Comparison of ENCODE assay signal across 9 mouse cellular contexts in genomic region chr4:119390369-119390768, GRCm38 (mm10). TPM values are rescaled to one million over a fixed set of nuclear protein-coding genes. Genes with fewer than 3 reads are reported as not detected.
DNase-seq lines count a peak whose midpoint lies in the region; ATAC-seq and TF ChIP-seq lines count a peak whose summit lies in the region.
"Had no signal": no experiment of that assay in that cellular context is flagged by ENCODE, and none has a peak within 500 bp of the region (broad histone marks: within the 10 kb centered on the region; RNA-seq: fewer than 3 reads in every experiment).

No protein-coding gene starts in this region.

- H3K9ac ChIP-seq in intestine, postnatal 0 days (ENCODE audit: low read depth, low read length) = no peak overlapping the region
- H3K9ac ChIP-seq in intestine, embryonic 15.5 days = no peak overlapping the region

- DNase-seq in CD4-positive helper T cell, adult 2 months (ENCODE audit: low read depth, low spot score) = peak; percentile 14
- peak; percentile 81 for DNase-seq in R1 (ENCODE audit: low read depth, low spot score)
- peak; percentile 47 for DNase-seq in kidney, postnatal 4 days
- DNase-seq in cerebellum, adult 9-11 months = no peak

- no peaks in the 10 kb centered on the region for H3K9me3 ChIP-seq in intestine, postnatal 0 days (ENCODE audit: control insufficient read depth)
- no peaks in the 10 kb centered on the region for H3K9me3 ChIP-seq in intestine, embryonic 15.5 days

- ATAC-seq in intestine, postnatal 0 days = no peak
- no peak for ATAC-seq in intestine, embryonic 15.5 days
- ATAC-seq in activated CD4-positive, CD25-positive, alpha-beta regulatory T cell, adult 4 months = no peak

- 77% methylated on average over 1 of the region's 1 CpGs for WGBS in intestine, postnatal 0 days
- WGBS in intestine, embryonic 15.5 days = 97% methylated on average over 1 of the region's 1 CpGs

- no peaks in the 10 kb centered on the region for H3K27me3 ChIP-seq in intestine, postnatal 0 days (replicated peaks; ENCODE audit: control insufficient read depth, insufficient read depth, low read length)
- H3K27me3 ChIP-seq in intestine, embryonic 15.5 days (replicated peaks) = no peaks in the 10 kb centered on the region
- H3K27me3 ChIP-seq in testis, adult 2 months (ENCODE audit: control insufficient read depth, insufficient read depth, low read length) = no peaks in the 10 kb centered on the region

- H3K4me3 ChIP-seq in intestine, postnatal 0 days (ENCODE audit: low read depth, low read length) = no peak overlapping the region
- no peak overlapping the region for H3K4me3 ChIP-seq in intestine, embryonic 15.5 days (replicated peaks)
- no peak overlapping the region for H3K4me3 ChIP-seq in testis, adult 2 months (ENCODE audit: control insufficient read depth, low read depth, low read length)
- H3K4me3 ChIP-seq: erythroblast, embryonic 14.5 days had no signal

- peak; percentile 65 for TF ChIP-seq CTCF in intestine, postnatal 0 days (IDR thresholded peaks at IDR 0.05; ENCODE audit: low read depth)
- TF ChIP-seq CTCF in testis, adult 2 months (IDR thresholded peaks at IDR 0.05; ENCODE audit: control insufficient read depth, insufficient read depth, insufficient replicate concordance, low read depth, low read length) = peak; percentile 83

- no peak for TF ChIP-seq POLR2A in testis, adult 2 months (IDR thresholded peaks at IDR 0.05; ENCODE audit: control insufficient read depth, low read depth, low read length)

- no peak overlapping the region for H3K27ac ChIP-seq in intestine, postnatal 0 days (ENCODE audit: low read depth, low read length)
- H3K27ac ChIP-seq in intestine, embryonic 15.5 days = no peak overlapping the region
- no peak overlapping the region for H3K27ac ChIP-seq in testis, adult 2 months (ENCODE audit: control insufficient read depth, insufficient read depth, low read depth, low read length)

- no peaks in the 10 kb centered on the region for H3K36me3 ChIP-seq in intestine, postnatal 0 days (ENCODE audit: control insufficient read depth, insufficient read depth)
- H3K36me3 ChIP-seq in intestine, embryonic 15.5 days = no peaks in the 10 kb centered on the region
- no peaks in the 10 kb centered on the region for H3K36me3 ChIP-seq in testis, adult 2 months (ENCODE audit: control insufficient read depth, insufficient read depth, low read length)

- H3K4me1 ChIP-seq in intestine, postnatal 0 days (replicated peaks; ENCODE audit: control insufficient read depth, insufficient read depth, low read length) = no peaks in the 10 kb centered on the region
- no peaks in the 10 kb centered on the region for H3K4me1 ChIP-seq in intestine, embryonic 15.5 days (replicated peaks)
- H3K4me1 ChIP-seq in testis, adult 2 months (ENCODE audit: control insufficient read depth, insufficient read depth, low read length) = no peaks in the 10 kb centered on the region; the same call in 1 of the 2 replicates

- H3K4me2 ChIP-seq in intestine, postnatal 0 days (replicated peaks; ENCODE audit: low read depth) = no peak overlapping the region
- no peak overlapping the region for H3K4me2 ChIP-seq in intestine, embryonic 15.5 days (replicated peaks)

RNA-seq across cellular contexts. Expression of gene Ccdc30, which starts 25.0 kb away (rescaled TPM):
- 0.64 and 1.3 TPM in 2 replicates for polyA plus RNA-seq in intestine, postnatal 0 days (2015; fragmentation: Nextera tagmentation; extraction: Ambion mirVana)
- polyA plus RNA-seq in intestine, embryonic 15.5 days (2015; fragmentation: Nextera tagmentation; extraction: Ambion mirVana) = 5.2 and 5.5 TPM in 2 replicates
- 182 and 206 TPM in 2 replicates for polyA plus RNA-seq in testis, adult 2 months (2012; rRNA removed)
- 1 to 10 TPM; 4.9 to 8.4 TPM for polyA plus RNA-seq in activated CD4-positive, CD25-positive, alpha-beta regulatory T cell, adult 4 months (2017; shearing (Covaris generic))
- polyA plus RNA-seq: erythroblast, embryonic 14.5 days had no signal

RNA-seq across cellular contexts. Expression of gene Ppcs, which starts 31.9 kb away (rescaled TPM):
- 83.9 and 92.5 TPM in 2 replicates for polyA plus RNA-seq in intestine, postnatal 0 days (2015; fragmentation: Nextera tagmentation; extraction: Ambion mirVana)
- polyA plus RNA-seq in intestine, embryonic 15.5 days (2015; fragmentation: Nextera tagmentation; extraction: Ambion mirVana) = 40.9 and 43.8 TPM in 2 replicates
- 4.8 and 5.3 TPM in 2 replicates for polyA plus RNA-seq in testis, adult 2 months (2012; rRNA removed)
- 10 to 100 TPM; 57.1 to 59.9 TPM for polyA plus RNA-seq in activated CD4-positive, CD25-positive, alpha-beta regulatory T cell, adult 4 months (2017; shearing (Covaris generic))

RNA-seq across cellular contexts. Expression of gene Zmynd12, which starts 32.2 kb away (rescaled TPM):
- 0.52 and 0.59 TPM in 2 replicates for polyA plus RNA-seq in intestine, postnatal 0 days (2015; fragmentation: Nextera tagmentation; extraction: Ambion mirVana)
- 0.56 and 0.57 TPM in 2 replicates for polyA plus RNA-seq in intestine, embryonic 15.5 days (2015; fragmentation: Nextera tagmentation; extraction: Ambion mirVana)
- 89.5 and 104 TPM in 2 replicates for polyA plus RNA-seq in testis, adult 2 months (2012; rRNA removed)
- not detected for polyA plus RNA-seq in activated CD4-positive, CD25-positive, alpha-beta regulatory T cell, adult 4 months (2017; shearing (Covaris generic))
- polyA plus RNA-seq: erythroblast, embryonic 14.5 days had no signal

Comparison
In these comparisons a context has a peak if more than half of its experiments do, and no peak if none do; other contexts are left out.
1. RNA of gene Ccdc30, which starts 25.0 kb away (polyA plus RNA-seq): 182 to 206 TPM in testis, adult 2 months; 4.9 to 8.4 TPM in activated CD4-positive, CD25-positive, alpha-beta regulatory T cell, adult 4 months, 5.2 to 5.5 TPM in intestine, embryonic 15.5 days and 0.64 to 1.3 TPM in intestine, postnatal 0 days; every median in the first group is over 10 times any median in the second.
2. RNA of gene Zmynd12, which starts 32.2 kb away (polyA plus RNA-seq): 89.5 to 104 TPM in testis, adult 2 months; 0.52 to 0.59 TPM in intestine, postnatal 0 days, 0.56 to 0.57 TPM in intestine, embryonic 15.5 days and not detected in activated CD4-positive, CD25-positive, alpha-beta regulatory T cell, adult 4 months; every median in the first group is over 10 times any median in the second.